Mouse (Mus musculus): ENCODE data around the gene Tenm4. TPM values are rescaled to one million over a fixed set of nuclear protein-coding genes. Genes with fewer than 3 reads are reported as not detected.
A peak's percentile ranks its signal among the peaks of the same experiment; 100 is the strongest.

The Tenm4 gene
- polyA plus RNA-seq, 1 experiment from 2014 or later, result 37.5 TPM

- Histone ChIP-seq H3K9ac (no peak overlapping the region), H3K9me3 (ENCODE audit: control insufficient read depth, low read length) (no peaks in the 10 kb centered on the region), H3K27me3 (ENCODE audit: control insufficient read depth, insufficient read depth, low read length) (no peaks in the 10 kb centered on the region), H3K4me1 (replicated peaks; ENCODE audit: control insufficient read depth, insufficient read depth, low read length) (0 out of 2 replicates have a peak, but pooled peaks cover 6% of the 10 kb centered on the region), H3K27ac (no peak overlapping the region), H3K4me2 (replicated peaks) (no peak overlapping the region), H3K4me3 (replicated peaks; ENCODE audit: low read length) (no peak overlapping the region), H3K36me3 (replicated peaks; ENCODE audit: control insufficient read depth, insufficient read depth) (no peaks in the 10 kb centered on the region)
- ATAC-seq (ENCODE audit: low FRiP score) (no peak), DNase-seq (ENCODE audit: low spot score) (no peak)
- WGBS, result 73% methylated on average over 4 of the region's 4 CpGs
Observed at GRCm38 (mm10) chr7:96500797-96501196, 329.8 kb downstream of the Tenm4 start.

- H3K27ac ChIP-seq, result peak overlapping the region; percentile 61; the same call in 1 of the 2 replicates
- no peak overlapping the region for H3K4me3 ChIP-seq (replicated peaks; ENCODE audit: low read length)
- H3K36me3 ChIP-seq (replicated peaks; ENCODE audit: control insufficient read depth, insufficient read depth), result no peaks in the 10 kb centered on the region
- no peak overlapping the region for H3K9ac ChIP-seq
- H3K4me2 ChIP-seq (replicated peaks), result no peak overlapping the region
- ATAC-seq (ENCODE audit: low FRiP score) (no peak), DNase-seq (ENCODE audit: low spot score) (no peak)
- WGBS, result 56% methylated on average over 11 of the region's 11 CpGs
- no peaks in the 10 kb centered on the region for H3K9me3 ChIP-seq (ENCODE audit: control insufficient read depth, low read length)
- 0 out of 2 replicates have a peak, but pooled peaks cover 6% of the 10 kb centered on the region for H3K4me1 ChIP-seq (replicated peaks; ENCODE audit: control insufficient read depth, insufficient read depth, low read length)
- H3K27me3 ChIP-seq (ENCODE audit: control insufficient read depth, insufficient read depth, low read length), result no peaks in the 10 kb centered on the region
Observed at GRCm38 (mm10) chr7:96502321-96502973, 331.4 kb downstream of the Tenm4 start.

- H3K27ac ChIP-seq, result no peak overlapping the region
- no peak overlapping the region for H3K4me2 ChIP-seq (replicated peaks)
- 52% methylated on average over 6 of the region's 6 CpGs for WGBS
- H3K9me3 ChIP-seq (ENCODE audit: control insufficient read depth, low read length), result no peaks in the 10 kb centered on the region
- no peak overlapping the region for H3K4me3 ChIP-seq (replicated peaks; ENCODE audit: low read length)
- no peak overlapping the region for H3K9ac ChIP-seq
- H3K36me3 ChIP-seq (replicated peaks; ENCODE audit: control insufficient read depth, insufficient read depth), result no peaks in the 10 kb centered on the region
- no peaks in the 10 kb centered on the region for H3K27me3 ChIP-seq (ENCODE audit: control insufficient read depth, insufficient read depth, low read length)
- DNase-seq (ENCODE audit: low spot score) (no peak), ATAC-seq (ENCODE audit: low FRiP score) (peak; percentile 57; the same call in 1 of the 2 replicates)
- 0 out of 2 replicates have a peak, but pooled peaks cover 6% of the 10 kb centered on the region for H3K4me1 ChIP-seq (replicated peaks; ENCODE audit: control insufficient read depth, insufficient read depth, low read length)
Observed at GRCm38 (mm10) chr7:96505538-96505937, 334.5 kb downstream of the Tenm4 start.

GRCm38 (mm10) chr7:96507046-96507445, 336.0 kb downstream of the Tenm4 start:
- no peak overlapping the region for H3K27ac ChIP-seq
- H3K9me3 ChIP-seq (ENCODE audit: control insufficient read depth, low read length), result no peaks in the 10 kb centered on the region
- DNase-seq (ENCODE audit: low spot score), result no peak
- H3K4me2 ChIP-seq (replicated peaks), result no peak overlapping the region
- H3K4me1 ChIP-seq (replicated peaks; ENCODE audit: control insufficient read depth, insufficient read depth, low read length), result 0 out of 2 replicates have a peak, but pooled peaks cover 9% of the 10 kb centered on the region
- H3K27me3 ChIP-seq (ENCODE audit: control insufficient read depth, insufficient read depth, low read length), result no peaks in the 10 kb centered on the region
- no peak overlapping the region for H3K9ac ChIP-seq
- WGBS, result 88% methylated on average over 8 of the region's 8 CpGs
- no peak for ATAC-seq (ENCODE audit: low FRiP score)
- H3K36me3 ChIP-seq (replicated peaks; ENCODE audit: control insufficient read depth, insufficient read depth), result no peaks in the 10 kb centered on the region
- no peak overlapping the region for H3K4me3 ChIP-seq (replicated peaks; ENCODE audit: low read length)

GRCm38 (mm10) chr7:96510396-96510795, 339.4 kb downstream of the Tenm4 start:
- 97% methylated on average over 5 of the region's 5 CpGs for WGBS

GRCm38 (mm10) chr7:96511018-96511609, 340.1 kb downstream of the Tenm4 start:
- Histone ChIP-seq H3K4me3 (replicated peaks; ENCODE audit: low read length) (no peak overlapping the region), H3K4me1 (replicated peaks; ENCODE audit: control insufficient read depth, insufficient read depth, low read length) (peaks cover 12% of the 10 kb centered on the region; the same call in 1 of the 2 replicates), H3K27ac (no peak overlapping the region), H3K9ac (no peak overlapping the region), H3K9me3 (ENCODE audit: control insufficient read depth, low read length) (no peaks in the 10 kb centered on the region), H3K27me3 (ENCODE audit: control insufficient read depth, insufficient read depth, low read length) (no peaks in the 10 kb centered on the region), H3K4me2 (replicated peaks) (no peak overlapping the region), H3K36me3 (replicated peaks; ENCODE audit: control insufficient read depth, insufficient read depth) (no peaks in the 10 kb centered on the region)
- ATAC-seq (ENCODE audit: low FRiP score) (no peak), DNase-seq (ENCODE audit: low spot score) (no peak)
- WGBS, result 90% methylated on average over 7 of the region's 7 CpGs

More at GRCm38 (mm10) chr7:96510396-96510795, 339.4 kb downstream of the Tenm4 start:
- Histone ChIP-seq H3K36me3 (replicated peaks; ENCODE audit: control insufficient read depth, insufficient read depth) (no peaks in the 10 kb centered on the region), H3K27me3 (ENCODE audit: control insufficient read depth, insufficient read depth, low read length) (no peaks in the 10 kb centered on the region), H3K9ac (no peak overlapping the region), H3K4me3 (replicated peaks; ENCODE audit: low read length) (no peak overlapping the region), H3K9me3 (ENCODE audit: control insufficient read depth, low read length) (no peaks in the 10 kb centered on the region), H3K4me1 (replicated peaks; ENCODE audit: control insufficient read depth, insufficient read depth, low read length) (peaks cover 12% of the 10 kb centered on the region; the same call in 1 of the 2 replicates), H3K4me2 (replicated peaks) (no peak overlapping the region), H3K27ac (no peak overlapping the region)
- ATAC-seq (ENCODE audit: low FRiP score), result no peak
- DNase-seq (ENCODE audit: low spot score), result no peak

GRCm38 (mm10) chr7:96511953-96512511, 341.0 kb downstream of the Tenm4 start:
- DNase-seq (ENCODE audit: low spot score) (no peak), ATAC-seq (ENCODE audit: low FRiP score) (peak; percentile 51; the same call in 1 of the 2 replicates)
- H3K27me3 ChIP-seq (ENCODE audit: control insufficient read depth, insufficient read depth, low read length), result no peaks in the 10 kb centered on the region
- no peaks in the 10 kb centered on the region for H3K36me3 ChIP-seq (replicated peaks; ENCODE audit: control insufficient read depth, insufficient read depth)
- no peak overlapping the region for H3K9ac ChIP-seq
- no peak overlapping the region for H3K4me2 ChIP-seq (replicated peaks)
- H3K4me3 ChIP-seq (replicated peaks; ENCODE audit: low read length), result no peak overlapping the region
- H3K9me3 ChIP-seq (ENCODE audit: control insufficient read depth, low read length), result no peaks in the 10 kb centered on the region
- H3K4me1 ChIP-seq (replicated peaks; ENCODE audit: control insufficient read depth, insufficient read depth, low read length), result peaks cover 12% of the 10 kb centered on the region; the same call in 1 of the 2 replicates
- H3K27ac ChIP-seq, result no peak overlapping the region
- WGBS, result 60% methylated on average over 14 of the region's 14 CpGs

GRCm38 (mm10) chr7:96519216-96519615, 348.2 kb downstream of the Tenm4 start:
- Histone ChIP-seq H3K36me3 (replicated peaks; ENCODE audit: control insufficient read depth, insufficient read depth) (no peaks in the 10 kb centered on the region), H3K9ac (no peak overlapping the region), H3K4me2 (replicated peaks) (no peak overlapping the region), H3K27ac (no peak overlapping the region), H3K4me3 (replicated peaks; ENCODE audit: low read length) (no peak overlapping the region), H3K27me3 (ENCODE audit: control insufficient read depth, insufficient read depth, low read length) (no peaks in the 10 kb centered on the region), H3K9me3 (ENCODE audit: control insufficient read depth, low read length) (no peaks in the 10 kb centered on the region), H3K4me1 (replicated peaks; ENCODE audit: control insufficient read depth, insufficient read depth, low read length) (no peaks in the 10 kb centered on the region)
- WGBS, result 0% methylated on average over 2 of the region's 2 CpGs
- ATAC-seq (ENCODE audit: low FRiP score) (no peak), DNase-seq (ENCODE audit: low spot score) (peak; percentile 64)

- Histone ChIP-seq H3K9me3 (ENCODE audit: control insufficient read depth, low read length) (no peaks in the 10 kb centered on the region), H3K4me3 (replicated peaks; ENCODE audit: low read length) (no peak overlapping the region), H3K36me3 (replicated peaks; ENCODE audit: control insufficient read depth, insufficient read depth) (no peaks in the 10 kb centered on the region), H3K4me1 (replicated peaks; ENCODE audit: control insufficient read depth, insufficient read depth, low read length) (no peaks in the 10 kb centered on the region), H3K9ac (no peak overlapping the region), H3K27ac (no peak overlapping the region), H3K27me3 (ENCODE audit: control insufficient read depth, insufficient read depth, low read length) (no peaks in the 10 kb centered on the region), H3K4me2 (replicated peaks) (no peak overlapping the region)
- ATAC-seq (ENCODE audit: low FRiP score), result no peak
- no peak for DNase-seq (ENCODE audit: low spot score)
- WGBS, result 74% methylated on average over 7 of the region's 7 CpGs
Observed at GRCm38 (mm10) chr7:96521956-96522355, 350.9 kb downstream of the Tenm4 start.
